Mouse (Mus musculus) macrophage (primary cell): ENCODE data around the gene Clmp. TPM values are rescaled to one million over a fixed set of nuclear protein-coding genes. Genes with fewer than 3 reads are reported as not detected.
A peak's percentile ranks its signal among the peaks of the same experiment; 100 is the strongest.

Source experiments
- H3K27ac ChIP-seq: fragments of 350-480 bp; formaldehyde crosslinking; 2 replicates; pipeline ENCODE4 v1.9.0; 2021
- H3K36me3 ChIP-seq: fragments of 350-480 bp; formaldehyde crosslinking; 2 replicates; pipeline ENCODE4 v1.9.0; 2021; ENCODE audit errors: inconsistent target
- H3K4me3 ChIP-seq: fragments of 350-480 bp; formaldehyde crosslinking; 2 replicates; pipeline ENCODE4 v1.9.0; 2021; ENCODE audit errors: inconsistent target
- H3K79me2 ChIP-seq: fragments of 350-480 bp; formaldehyde crosslinking; 2 replicates; pipeline ENCODE4 v1.9.0; 2021; ENCODE audit errors: inconsistent target
- WGBS: methylation state at CpG from one replicate; pipeline ENCODE4 v1.1.7; 2026; ENCODE audit warnings: inconsistent platforms; ENCODE audit not compliant: missing documents; 5-methylcytosine and 5-hydroxymethylcytosine counted together
- polyA plus RNA-seq: library from polyadenylated mRNA; stranded (reverse); fragments of 250-400 nt; gene quantifications from 3 replicates; pipeline ENCODE4 v1.2.4, GENCODE M21; 2018; ENCODE audit warnings: inconsistent platforms
- total RNA-seq, 78 experiments: library from RNA; depleted of rRNA; stranded (reverse); fragments of 250-400 nt; gene quantifications; 1 replicate in 9 of 78; 2 replicates in 24 of 78; 3 replicates in 43 of 78; 4 replicates in 2 of 78; pipeline ENCODE4 v1.2.4; 2018; ENCODE audit warnings: inconsistent platforms in 56 of 78

The Clmp gene
- 1 to 10 TPM in 5 of 26 experiments, under 1 TPM in 14, not detected in 7; 0.13 to 4.9 (median 0.58) TPM for total RNA-seq (2018; cell fraction: chromatin; rRNA removed)
- total RNA-seq (2018; cell fraction: cytosol; rRNA removed) = under 1 TPM; 0.14 to 0.91 (median 0.32) TPM
- total RNA-seq (2018; cell fraction: nucleus; rRNA removed) = 1 to 10 TPM in 6 of 26 experiments, under 1 TPM in 20; 0.13 to 5.6 (median 0.66) TPM
- 0.20 to 0.57 TPM (median 0.23 TPM) in 3 replicates for polyA plus RNA-seq

- WGBS = 2% methylated on average over 39 of the region's 53 CpGs
- H3K79me2 ChIP-seq = no peaks in the 10 kb centered on the region
- no peaks in the 10 kb centered on the region for H3K36me3 ChIP-seq
- no peak within 1 kb of the TSS for H3K4me3 ChIP-seq
- no peak within 1 kb of the TSS for H3K27ac ChIP-seq
These were observed at the start of gene Clmp for GRCm38 (mm10) chr9:40685801-40686420. Clmp (plus strand) TSS chr9:40685962.

GRCm38 (mm10) chr9:40636054-40636453, 49.7 kb upstream of the Clmp start:
- Histone ChIP-seq H3K36me3 (no peaks in the 10 kb centered on the region), H3K79me2 (no peaks in the 10 kb centered on the region), H3K4me3 (no peak overlapping the region), H3K27ac (no peak overlapping the region)
- WGBS = 10% methylated on average over 2 of the region's 2 CpGs

GRCm38 (mm10) chr9:40637705-40638393, 47.9 kb upstream of the Clmp start:
- peak overlapping the region; percentile 74 for H3K27ac ChIP-seq
- peak overlapping the region; percentile 36 for H3K4me3 ChIP-seq
- H3K79me2 ChIP-seq = no peaks in the 10 kb centered on the region
- WGBS = 49% methylated on average over 8 of the region's 8 CpGs
- no peaks in the 10 kb centered on the region for H3K36me3 ChIP-seq

GRCm38 (mm10) chr9:40638394-40639049, 47.2 kb upstream of the Clmp start:
- peak overlapping the region; percentile 36 for H3K4me3 ChIP-seq

GRCm38 (mm10) chr9:40639536-40640187, 46.1 kb upstream of the Clmp start:
- 91% methylated on average over 10 of the region's 10 CpGs for WGBS
- H3K4me3 ChIP-seq = no peak overlapping the region
- no peak overlapping the region for H3K27ac ChIP-seq
- no peaks in the 10 kb centered on the region for H3K79me2 ChIP-seq
- H3K36me3 ChIP-seq = no peaks in the 10 kb centered on the region

More at GRCm38 (mm10) chr9:40638394-40639049, 47.2 kb upstream of the Clmp start:
- WGBS = 26% methylated on average over 14 of the region's 14 CpGs
- H3K27ac ChIP-seq = peak overlapping the region; percentile 74
- no peaks in the 10 kb centered on the region for H3K36me3 ChIP-seq
- no peaks in the 10 kb centered on the region for H3K79me2 ChIP-seq

GRCm38 (mm10) chr9:40641318-40641717, 44.4 kb upstream of the Clmp start:
- Histone ChIP-seq H3K36me3 (no peaks in the 10 kb centered on the region), H3K79me2 (no peaks in the 10 kb centered on the region), H3K4me3 (no peak overlapping the region), H3K27ac (no peak overlapping the region)
- 21% methylated on average over 2 of the region's 2 CpGs for WGBS

- H3K27ac ChIP-seq = peak overlapping the region; percentile 64
- no peak overlapping the region for H3K4me3 ChIP-seq
- 30% methylated on average over 16 of the region's 16 CpGs for WGBS
- H3K36me3 ChIP-seq = no peaks in the 10 kb centered on the region
- H3K79me2 ChIP-seq = no peaks in the 10 kb centered on the region
These were observed 43.1 kb upstream of the Clmp start for GRCm38 (mm10) chr9:40642470-40643220.

GRCm38 (mm10) chr9:40649444-40649843, 36.3 kb upstream of the Clmp start:
- H3K36me3 ChIP-seq = no peaks in the 10 kb centered on the region
- WGBS = 97% methylated on average over 3 of the region's 3 CpGs

GRCm38 (mm10) chr9:40649983-40650382, 35.8 kb upstream of the Clmp start:
- H3K79me2 ChIP-seq = no peaks in the 10 kb centered on the region
- H3K4me3 ChIP-seq = no peak overlapping the region
- 98% methylated on average over 6 of the region's 6 CpGs for WGBS
- H3K36me3 ChIP-seq = no peaks in the 10 kb centered on the region
- H3K27ac ChIP-seq = no peak overlapping the region

More at GRCm38 (mm10) chr9:40649444-40649843, 36.3 kb upstream of the Clmp start:
- H3K27ac ChIP-seq = no peak overlapping the region
- H3K4me3 ChIP-seq = no peak overlapping the region
- H3K79me2 ChIP-seq = no peaks in the 10 kb centered on the region

GRCm38 (mm10) chr9:40651239-40651859, 34.4 kb upstream of the Clmp start:
- no peaks in the 10 kb centered on the region for H3K79me2 ChIP-seq
- no peaks in the 10 kb centered on the region for H3K36me3 ChIP-seq
- peak overlapping the region; percentile 61 for H3K27ac ChIP-seq
- WGBS = 32% methylated on average over 4 of the region's 4 CpGs
- H3K4me3 ChIP-seq = no peak overlapping the region

GRCm38 (mm10) chr9:40652757-40653156, 33.0 kb upstream of the Clmp start:
- H3K36me3 ChIP-seq = no peaks in the 10 kb centered on the region
- no peaks in the 10 kb centered on the region for H3K79me2 ChIP-seq
- H3K27ac ChIP-seq = no peak overlapping the region
- 18% methylated on average over 5 of the region's 9 CpGs for WGBS
- no peak overlapping the region for H3K4me3 ChIP-seq

GRCm38 (mm10) chr9:40666190-40666803, 19.5 kb upstream of the Clmp start:
- Histone ChIP-seq H3K79me2 (no peaks in the 10 kb centered on the region), H3K27ac (no peak overlapping the region), H3K4me3 (no peak overlapping the region), H3K36me3 (no peaks in the 10 kb centered on the region)
- WGBS = 61% methylated on average over 9 of the region's 9 CpGs

- Histone ChIP-seq H3K36me3 (no peaks in the 10 kb centered on the region), H3K4me3 (no peak within 1 kb of the TSS), H3K27ac (no peak within 1 kb of the TSS), H3K79me2 (no peaks in the 10 kb centered on the region)
- 94% methylated on average over 3 of the region's 3 CpGs for WGBS
These were observed 15.4 kb upstream of the Clmp start, which contains the start of gene Gm21915 for GRCm38 (mm10) chr9:40670313-40670712. Gm21915 (plus strand) TSS chr9:40670613.
